Mouse (Mus musculus) lung, adult 18-20 months (tissue): ENCODE data around the gene Dgkh.

ENCODE experiments used
- DNase-seq, 2 experiments: peaks; one replicate each; pipeline ENCODE4 v3.0.0; 2022; ENCODE audit warnings: mixed read lengths in 2 of 2

Dgkh gene

DNA sequence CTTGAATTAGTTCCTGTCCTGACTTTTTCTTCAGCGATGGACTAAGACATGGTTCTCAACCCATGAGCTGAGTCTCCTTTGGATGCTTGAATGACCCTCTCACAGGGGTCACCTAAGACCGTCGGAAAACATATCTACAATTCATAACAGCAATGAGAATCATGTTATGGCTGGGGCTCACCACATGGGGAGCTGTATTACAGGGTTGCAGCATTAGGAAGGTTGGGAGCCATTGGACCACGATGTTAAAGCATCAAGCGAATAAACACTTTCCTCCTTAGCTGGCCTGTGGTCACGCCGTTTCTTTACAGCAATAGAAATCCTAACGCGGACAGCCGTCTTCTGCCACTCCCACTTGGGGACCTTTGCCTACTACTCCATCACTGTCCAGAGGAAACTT is 62.6 kb downstream of the Dgkh start:
- no peak for DNase-seq

GRCm38 (mm10) chr14:78668291-78668690 is 64.3 kb downstream of the Dgkh start:
- DNase-seq, result peak; percentile 60 to 80

GRCm38 (mm10) chr14:78667763-78668162 is 64.8 kb downstream of the Dgkh start:
- no peak for DNase-seq

GRCm38 (mm10) chr14:78662641-78663040 is 69.9 kb downstream of the Dgkh start:
- peak in 1 of 2 experiments; percentile 53 for DNase-seq

GRCm38 (mm10) chr14:78661462-78661861 is 71.1 kb downstream of the Dgkh start:
- no peak for DNase-seq

- DNase-seq, result no peak
Measured at GRCm38 (mm10) chr14:78658697-78659096, 73.9 kb downstream of the Dgkh start.

DNA sequence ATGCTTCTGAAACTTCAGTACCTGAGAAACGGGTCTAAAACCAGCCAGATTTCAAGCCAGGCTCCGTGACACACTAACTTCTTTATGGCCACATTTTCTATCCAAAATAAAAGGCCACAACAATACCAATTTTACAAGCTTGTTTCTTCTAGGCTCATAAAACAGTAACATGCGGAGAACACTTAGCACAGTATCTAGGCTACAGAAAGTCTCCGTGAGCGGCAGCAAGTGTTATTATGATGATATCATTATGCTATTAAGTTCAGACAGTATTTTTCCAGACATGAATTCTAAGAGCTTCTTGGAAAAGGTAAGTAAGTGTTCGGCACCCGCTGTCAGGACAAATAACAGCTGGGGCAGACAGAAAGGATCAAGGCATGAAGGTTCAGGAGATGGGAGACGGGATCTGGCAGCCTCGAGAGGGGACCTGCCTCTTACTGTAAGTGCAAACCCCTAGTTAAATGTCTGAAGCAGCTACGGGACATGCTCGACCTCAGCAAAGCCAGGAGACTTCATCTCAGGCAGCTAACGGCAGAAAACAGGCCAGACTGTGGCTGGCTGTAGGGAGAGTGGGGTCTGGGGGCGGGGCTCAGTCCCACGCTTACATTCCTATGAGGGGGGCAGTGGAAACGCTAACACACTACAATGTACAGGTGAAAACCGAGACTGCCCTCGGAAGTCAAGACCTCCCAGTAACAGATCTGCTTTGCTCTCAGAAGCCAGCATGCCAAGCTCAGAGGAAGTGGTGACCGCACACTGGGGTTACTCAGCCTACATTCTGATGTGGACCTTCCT is 75.5 kb downstream of the Dgkh start:
- no peak for DNase-seq

GRCm38 (mm10) chr14:78654939-78655556 is 77.5 kb downstream of the Dgkh start:
- no peak for DNase-seq

DNA sequence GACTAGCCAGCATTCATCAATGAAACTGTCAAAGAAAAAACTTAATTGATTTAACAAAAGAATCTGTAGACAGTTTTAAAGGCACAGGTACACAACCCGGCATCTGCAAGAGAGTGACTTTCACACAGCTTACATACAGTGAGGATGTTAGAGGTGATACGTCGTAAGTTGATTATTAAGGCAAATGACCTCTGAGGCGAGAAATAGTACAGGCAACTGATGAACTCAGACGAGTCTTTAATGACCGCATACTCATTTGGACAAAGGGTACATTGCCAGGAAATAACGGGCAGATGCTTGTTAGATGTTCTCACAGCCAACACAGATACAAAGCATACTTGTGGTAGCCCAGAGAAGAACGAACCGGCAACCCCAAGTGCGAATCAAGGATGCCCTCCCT is 78.4 kb downstream of the Dgkh start:
- no peak for DNase-seq

GRCm38 (mm10) chr14:78653333-78653732 is 79.2 kb downstream of the Dgkh start:
- DNase-seq, result no peak

- no peak for DNase-seq
Measured at GRCm38 (mm10) chr14:78651696-78652095, 80.9 kb downstream of the Dgkh start.

GRCm38 (mm10) chr14:78650379-78651095 is 82.0 kb downstream of the Dgkh start:
- DNase-seq, result no peak

GRCm38 (mm10) chr14:78649525-78650274 is 82.9 kb downstream of the Dgkh start:
- DNase-seq, result no peak

GRCm38 (mm10) chr14:78645622-78646021 is 87.0 kb downstream of the Dgkh start:
- DNase-seq, result peak in 1 of 2 experiments; percentile 42

DNA sequence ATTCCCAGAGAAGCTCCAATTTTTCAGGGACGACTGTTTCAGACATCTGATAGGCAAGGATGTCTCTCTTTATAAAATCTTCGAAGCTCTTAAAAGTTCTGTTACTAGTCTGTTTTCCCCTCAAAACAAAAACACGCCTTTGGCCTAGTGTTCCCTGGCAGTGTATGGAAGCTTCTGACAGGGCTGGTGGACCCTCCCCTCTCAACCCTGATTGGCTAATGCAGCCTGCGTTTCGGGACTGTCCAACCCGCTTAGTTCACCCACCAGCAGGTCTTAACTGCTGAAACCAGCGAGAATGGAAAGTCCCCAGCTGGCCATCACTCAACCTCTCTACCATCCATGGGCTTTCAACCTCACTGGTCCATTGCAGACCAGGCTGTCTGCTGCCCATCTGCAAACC is 91.3 kb downstream of the Dgkh start:
- DNase-seq, result no peak

DNA sequence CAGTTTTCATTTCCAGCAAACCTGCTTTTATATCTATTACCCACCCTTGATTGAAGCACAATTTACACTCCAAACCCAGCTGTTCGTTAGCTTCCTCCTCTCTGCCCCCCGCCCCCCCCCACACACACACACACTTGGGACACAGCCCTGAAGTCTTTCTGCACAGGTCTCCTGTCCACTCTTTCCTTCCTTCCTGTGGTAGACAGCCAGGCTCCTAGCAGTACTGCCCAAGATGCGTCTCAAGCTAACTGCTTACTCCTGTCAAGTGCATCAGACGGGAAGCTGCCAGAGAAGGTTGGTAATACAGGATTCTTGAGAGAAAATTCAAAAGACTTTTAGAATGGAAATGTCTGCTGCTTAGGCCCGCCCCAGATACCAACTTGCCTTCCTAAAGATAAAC is 92.9 kb downstream of the Dgkh start:
- DNase-seq, result no peak

DNA sequence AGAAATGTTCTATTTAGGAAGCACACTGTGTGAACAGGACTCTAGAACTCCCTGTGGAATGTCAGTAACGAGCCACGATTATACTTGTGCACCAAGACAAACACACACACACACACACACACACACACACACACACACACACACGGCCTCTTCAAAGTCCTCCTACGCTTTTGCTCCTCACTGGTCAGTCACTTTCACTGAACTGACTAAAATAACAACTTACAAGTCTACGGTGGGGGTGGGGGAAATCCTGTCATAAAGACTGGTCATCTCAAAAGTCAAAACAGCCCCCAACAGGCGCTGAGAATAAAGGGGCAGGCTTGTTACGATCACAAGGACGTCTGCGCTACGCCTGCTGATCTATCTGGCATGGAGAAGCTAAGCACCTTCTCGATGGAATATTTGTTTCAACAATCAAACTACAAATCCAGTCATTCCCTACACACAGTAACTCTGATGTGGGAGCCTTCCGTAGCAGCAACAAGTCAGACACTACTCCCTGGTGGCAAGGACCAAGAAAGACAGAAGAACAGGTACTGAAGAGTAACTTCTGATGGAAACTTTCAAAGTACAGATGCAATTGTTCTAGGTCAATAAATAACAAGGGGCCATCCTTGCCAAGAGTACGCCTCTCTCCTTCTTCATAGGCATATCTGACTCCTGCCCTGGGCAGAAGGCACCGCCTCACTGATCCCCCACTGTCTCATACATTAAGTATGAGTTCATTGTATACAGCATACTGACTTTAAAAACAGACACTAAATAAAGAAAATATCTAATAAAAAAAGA is 96.8 kb downstream of the Dgkh start:
- DNase-seq, result no peak

GRCm38 (mm10) chr14:78632747-78633146 is 99.8 kb downstream of the Dgkh start:
- DNase-seq, result no peak

- DNase-seq, result no peak
Measured at GRCm38 (mm10) chr14:78630923-78631875, 101.4 kb downstream of the Dgkh start.

GRCm38 (mm10) chr14:78627516-78628275 is 104.9 kb downstream of the Dgkh start:
- DNase-seq, result peak in 1 of 2 experiments; percentile 36
